Mouse (Mus musculus): ENCODE data around the gene Rab11b. TPM values are rescaled to one million over a fixed set of nuclear protein-coding genes. Genes with fewer than 3 reads are reported as not detected.
"Not testable (repeated sequence)": the region's sequence is repeated elsewhere in the genome, so short reads cannot be mapped to it uniquely, and the experiment has no call there.

Rab11b gene
- total RNA-seq, 1 experiment from 2014 or later, result 217 TPM

DNA sequence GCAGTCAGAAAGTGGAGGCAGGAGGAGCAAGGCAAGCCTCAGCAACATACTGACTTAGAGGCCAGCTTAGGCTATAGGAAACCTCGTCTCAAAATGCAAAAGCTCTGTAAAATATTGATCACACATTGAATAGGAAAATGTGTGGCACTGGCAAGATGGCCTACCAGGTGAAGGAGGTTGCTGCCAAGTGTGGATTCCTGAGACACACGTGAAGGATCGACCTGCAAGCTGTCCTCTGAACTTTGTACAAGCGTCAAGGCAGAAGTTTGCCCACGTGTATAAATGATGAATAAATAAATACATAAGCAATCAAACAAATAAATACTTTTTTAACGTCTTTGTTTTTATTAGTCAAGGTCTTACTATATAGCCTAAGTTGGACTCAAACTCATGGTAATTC, 13.1 kb upstream of the Rab11b start:
- DNase-seq, result no peak

GRCm38 (mm10) chr17:33771617-33772016, 11.3 kb upstream of the Rab11b start:
- no peak for DNase-seq

DNA sequence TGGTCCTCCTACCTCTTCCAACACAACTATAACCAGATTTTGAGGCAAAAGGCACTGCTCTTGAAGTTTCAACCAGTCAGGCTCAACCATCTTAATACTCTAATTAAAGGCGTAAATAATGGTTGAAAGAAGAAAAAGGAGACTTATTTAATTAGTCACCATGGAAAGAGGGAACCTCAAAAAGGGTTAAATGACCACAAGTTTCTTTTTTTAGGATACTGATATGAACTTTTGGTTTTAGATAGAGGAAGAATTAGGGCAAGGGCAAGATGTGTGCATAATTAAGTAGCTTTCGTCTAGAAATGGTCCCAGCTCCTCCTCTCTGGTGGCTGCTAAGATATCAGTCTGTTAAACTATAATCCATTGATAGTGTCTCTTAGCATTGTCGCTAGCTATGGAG, 6.1 kb upstream of the Rab11b start:
- DNase-seq, result no peak

DNA sequence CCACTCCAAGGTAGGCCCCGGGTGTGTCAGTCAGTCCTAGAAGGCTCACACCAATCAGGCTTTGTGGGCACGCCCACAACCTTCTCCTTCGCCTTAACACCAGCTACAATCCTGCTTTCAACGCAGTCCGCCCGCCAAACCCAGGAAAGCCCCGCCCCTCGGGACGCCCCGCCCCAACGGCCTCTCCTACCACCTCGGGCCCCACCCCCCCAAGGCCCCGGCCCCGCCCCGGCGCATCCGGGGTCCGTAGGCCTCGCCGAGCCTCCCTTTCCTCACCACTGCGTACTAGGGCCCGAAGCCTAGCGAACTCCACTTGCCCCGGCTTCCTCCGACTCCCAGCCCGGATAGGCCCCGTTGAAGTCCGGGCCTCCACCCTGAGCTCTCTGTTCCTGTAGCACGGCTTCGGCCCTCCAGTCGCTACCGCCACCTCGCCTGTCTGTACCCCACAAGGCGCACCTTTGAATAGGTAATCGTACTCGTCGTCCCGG, 519 bp downstream of the Rab11b start:
- DNase-seq, result peak; percentile 99

DNA sequence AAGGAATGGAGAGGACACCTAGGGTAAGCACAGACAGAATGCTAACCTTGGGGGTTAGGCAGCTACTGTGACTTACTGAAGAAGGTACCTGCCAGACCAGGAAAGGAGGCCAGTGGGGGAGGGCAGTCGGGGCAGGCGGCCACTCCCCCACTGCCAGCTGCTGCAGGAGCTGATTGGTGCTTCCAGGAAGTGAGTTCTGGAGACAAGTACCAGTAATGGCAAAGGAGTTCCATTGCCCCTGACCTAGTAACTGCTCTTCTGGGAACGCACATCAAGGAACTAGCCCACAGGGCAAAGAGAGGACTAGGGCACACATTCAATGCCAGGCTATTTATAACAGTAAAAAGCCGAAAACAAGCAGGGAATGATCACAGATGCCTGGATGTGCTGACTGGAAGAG, 3.1 kb downstream of the Rab11b start:
- peak; percentile 75 for DNase-seq

GRCm38 (mm10) chr17:33756108-33756790, 4.1 kb downstream of the Rab11b start:
- peak; percentile 58 for DNase-seq

DNA sequence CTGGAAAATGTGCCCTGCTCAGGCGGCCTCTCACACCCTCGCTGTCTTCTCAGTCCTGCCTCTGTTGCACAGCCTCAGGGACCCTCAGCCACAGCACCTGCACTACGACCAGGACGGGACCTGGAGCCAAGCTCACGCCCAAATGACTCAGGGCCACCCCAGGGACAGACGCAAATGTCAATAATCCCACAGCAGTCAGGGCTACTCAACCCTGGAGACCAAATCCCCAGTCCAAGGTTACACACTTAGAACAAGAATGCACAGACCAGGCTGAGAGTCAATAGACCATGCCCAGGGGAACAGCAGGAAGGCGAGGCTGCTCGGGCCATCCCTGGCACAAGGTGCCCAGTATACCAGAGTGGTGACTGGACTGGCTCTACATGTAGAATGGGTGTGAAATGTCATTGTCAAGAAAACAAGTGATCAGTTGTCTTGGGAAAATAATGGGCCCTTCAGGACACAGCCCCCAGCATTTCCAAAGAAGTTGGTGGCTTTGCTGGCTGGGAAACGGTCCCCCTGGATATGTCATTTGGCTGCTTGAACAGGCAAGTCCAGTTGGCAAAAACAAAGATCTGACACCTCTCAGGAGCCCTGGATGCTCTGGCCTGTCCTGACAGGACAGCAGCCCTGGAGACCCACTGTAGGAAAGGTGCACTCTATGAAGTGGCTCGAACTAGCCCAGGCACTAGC, 4.8 kb downstream of the Rab11b start:
- peak; percentile 75 for DNase-seq

GRCm38 (mm10) chr17:33754656-33755055, 5.7 kb downstream of the Rab11b start:
- DNase-seq, result no peak

DNA sequence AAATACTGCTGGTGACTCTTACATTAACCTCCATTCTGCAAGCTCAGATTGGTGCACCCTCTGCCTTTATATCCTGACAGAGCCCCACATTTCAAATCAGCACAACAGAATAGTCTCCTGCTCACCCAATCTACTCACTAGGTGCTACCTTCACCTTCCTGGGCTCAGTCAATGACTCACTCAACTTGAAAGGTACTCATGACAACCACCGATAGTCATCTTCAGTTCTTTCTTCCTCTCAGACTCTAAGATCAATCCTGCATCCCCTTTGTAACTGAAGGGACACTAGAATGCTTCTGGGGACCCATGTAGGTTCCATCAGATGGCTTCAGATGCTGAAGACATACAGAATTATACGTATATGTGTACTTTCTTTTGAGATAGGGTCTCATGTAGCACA, 8.0 kb downstream of the Rab11b start:
- DNase-seq, result no peak

DNA sequence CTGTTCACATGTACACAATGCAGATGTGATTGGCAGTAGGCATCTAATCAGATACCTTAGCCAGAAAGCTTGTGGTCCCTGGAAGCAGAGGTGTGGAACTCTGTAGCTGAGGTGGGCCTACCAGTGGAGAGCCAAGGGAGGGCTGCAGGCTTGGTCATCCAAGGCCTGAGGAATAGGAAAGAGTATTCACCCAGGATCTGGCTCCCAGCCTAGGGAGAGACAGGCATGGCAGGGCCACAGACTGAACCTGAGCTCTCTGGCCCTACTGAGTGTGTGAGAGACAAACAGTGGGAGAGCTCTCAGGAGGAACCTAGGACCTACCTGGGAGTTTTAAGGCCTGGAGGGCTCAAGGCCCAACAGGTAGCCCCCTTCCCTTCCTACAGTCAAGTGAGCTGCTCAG, 9.1 kb downstream of the Rab11b start:
- DNase-seq, result no peak

DNA sequence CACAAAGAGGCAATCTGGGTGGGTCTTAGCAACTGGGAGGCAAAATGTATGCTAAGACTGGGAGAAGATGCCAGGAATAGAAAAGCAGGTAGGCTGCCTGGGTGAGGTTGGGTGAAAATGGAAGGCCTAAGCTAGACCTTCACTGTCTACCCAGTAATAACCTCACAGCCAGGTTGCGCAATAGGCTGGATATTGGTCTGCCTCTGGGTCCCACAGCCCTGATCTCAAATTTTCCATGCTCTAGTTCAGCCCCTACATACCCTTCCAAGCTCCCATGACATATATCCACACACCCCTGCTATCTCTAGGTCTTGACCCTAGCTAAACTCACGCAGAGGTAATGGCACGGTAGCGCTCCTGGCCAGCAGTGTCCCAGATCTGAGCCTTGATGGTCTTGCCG, 10.9 kb downstream of the Rab11b start:
- DNase-seq, result peak; percentile 38

DNA sequence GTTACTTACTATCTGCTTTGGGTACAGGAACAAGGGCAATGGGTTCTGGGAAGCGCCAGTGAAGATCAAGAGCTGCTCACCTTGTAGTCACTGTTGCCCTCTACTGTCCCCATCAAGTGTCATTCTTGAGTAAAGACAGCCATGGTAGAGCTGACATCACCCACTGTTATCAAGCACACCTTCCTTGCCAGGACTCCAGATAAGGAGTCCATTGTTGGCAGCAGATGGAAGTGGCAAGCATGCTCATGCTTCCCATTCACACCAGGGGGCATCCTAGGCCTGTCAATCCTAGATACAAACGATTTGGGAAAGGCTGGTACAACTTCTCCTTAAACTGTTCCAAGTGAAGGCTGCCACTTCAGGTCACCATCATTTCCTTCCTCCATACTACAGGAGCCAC, 14.3 kb downstream of the Rab11b start:
- peak; percentile 68 for DNase-seq

- no peak for DNase-seq
Measured at GRCm38 (mm10) chr17:33744686-33745384, 15.5 kb downstream of the Rab11b start.

DNA sequence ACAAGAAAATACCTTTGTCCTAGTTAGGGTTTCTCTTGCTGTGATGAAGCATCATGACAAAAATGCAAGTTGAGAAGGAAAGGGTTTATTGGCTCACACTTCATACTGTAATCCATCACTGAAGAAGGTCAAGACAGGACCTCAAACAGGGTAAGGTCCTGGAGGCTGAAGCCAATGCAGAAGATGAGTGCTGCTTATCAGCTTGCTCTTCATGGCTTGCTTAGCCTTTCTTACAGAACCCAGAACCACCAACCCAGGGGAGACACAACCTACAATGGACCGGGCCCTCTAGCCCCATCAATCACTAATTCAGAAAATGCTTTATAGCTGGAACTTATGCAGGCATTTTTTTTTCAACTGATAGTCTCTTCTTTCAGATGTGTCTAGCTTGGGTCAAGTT, 17.9 kb downstream of the Rab11b start:
- no peak for DNase-seq

DNA sequence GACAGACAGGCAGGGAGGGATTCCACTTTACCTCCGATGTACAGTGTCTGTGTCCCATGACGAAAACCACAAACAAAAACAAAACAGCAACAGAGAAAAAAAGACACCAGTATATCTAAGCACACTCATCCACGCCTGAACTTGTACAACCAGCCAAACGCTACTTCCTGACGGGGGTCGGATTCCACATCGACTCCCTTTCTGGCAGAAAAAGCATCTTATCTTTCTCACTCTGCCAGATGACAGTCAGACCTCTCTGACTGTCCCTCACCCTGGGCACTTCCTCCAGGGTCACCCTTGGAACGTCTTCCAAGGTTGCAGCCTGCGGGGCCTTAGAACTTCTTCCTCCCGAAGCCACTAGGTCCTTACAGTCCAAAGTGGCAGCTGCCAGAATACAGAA, 26.8 kb downstream of the Rab11b start:
- DNase-seq, result not testable (repeated sequence)

DNA sequence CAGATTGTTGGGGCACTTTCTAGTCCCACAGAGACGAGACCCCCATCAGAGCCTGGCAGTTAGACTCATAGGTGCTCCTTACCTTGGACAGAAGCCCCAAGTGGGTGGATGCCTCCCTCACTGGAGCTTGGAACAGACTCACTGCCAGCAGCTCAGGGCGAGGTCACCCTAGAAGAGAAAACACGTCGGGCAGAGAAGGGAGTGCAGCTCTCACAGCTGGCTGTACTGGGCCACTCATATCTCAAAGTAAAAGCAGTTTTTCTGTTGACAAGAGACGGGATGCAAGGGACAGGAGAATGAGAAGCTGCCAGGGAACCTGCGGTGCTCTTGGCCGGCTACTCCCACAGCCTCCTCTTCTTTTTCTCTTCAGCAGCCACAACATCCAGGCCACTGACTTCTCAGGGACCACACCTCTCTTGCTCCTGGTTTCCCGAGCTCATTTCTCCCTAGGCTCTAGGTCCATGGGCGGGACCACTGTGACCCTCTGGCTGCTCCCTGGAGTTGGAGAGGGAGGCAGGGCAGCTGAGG, 27.7 kb downstream of the Rab11b start:
- DNase-seq, result not testable (repeated sequence)

DNA sequence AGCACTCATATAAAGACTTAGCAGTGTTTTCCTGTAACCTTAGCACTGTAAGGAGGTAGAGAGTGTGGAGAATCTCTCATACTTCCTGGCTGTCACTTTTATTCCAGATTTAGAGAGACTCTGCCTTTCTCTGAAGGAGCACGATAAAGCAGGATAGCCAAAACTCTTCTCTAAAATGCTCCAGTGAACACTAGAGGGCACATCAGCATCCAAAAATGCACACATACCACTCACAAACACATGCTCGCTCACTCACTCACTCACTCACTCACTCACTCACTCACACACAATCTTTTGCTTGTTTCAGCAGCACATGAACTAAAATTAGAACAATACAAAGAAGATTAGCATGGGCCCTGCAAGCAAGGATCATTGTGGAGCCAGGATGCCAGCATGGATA, 31.1 kb downstream of the Rab11b start:
- no peak for DNase-seq

GRCm38 (mm10) chr17:33728396-33728795, 31.9 kb downstream of the Rab11b start:
- no peak for DNase-seq

- no peak for DNase-seq
Measured at GRCm38 (mm10) chr17:33719736-33720378, 40.5 kb downstream of the Rab11b start.

- DNase-seq, result no peak
Measured at GRCm38 (mm10) chr17:33718944-33719725, 41.2 kb downstream of the Rab11b start.

GRCm38 (mm10) chr17:33718384-33718881, 41.9 kb downstream of the Rab11b start, which contains the start of gene March2:
Gene March2 (minus strand): TSS chr17:33718670.
- DNase-seq, result peak; percentile 99

Data from adrenal gland, postnatal 14 days (tissue).